Mouse (Mus musculus): ENCODE data around the gene Eif2b5.
A peak's percentile ranks its signal among the peaks of the same experiment; 100 is the strongest.
"Not testable (repeated sequence)": the region's sequence is repeated elsewhere in the genome, so short reads cannot be mapped to it uniquely, and the experiment has no call there.

The Eif2b5 gene

GRCm38 (mm10) chr16:20498677-20499475, at the start of gene Eif2b5:
TSS of gene Eif2b5 (plus strand) at chr16:20498817.
- DNase-seq (ENCODE audit: low spot score in 2 of 2): peak; percentile 95 to 96

GRCm38 (mm10) chr16:20451774-20452173, 46.8 kb upstream of the Eif2b5 start:
- no peak for DNase-seq (ENCODE audit: low spot score in 2 of 2)

- no peak for DNase-seq (ENCODE audit: low spot score in 2 of 2)
Measured at GRCm38 (mm10) chr16:20454155-20454654, 44.4 kb upstream of the Eif2b5 start.

DNA sequence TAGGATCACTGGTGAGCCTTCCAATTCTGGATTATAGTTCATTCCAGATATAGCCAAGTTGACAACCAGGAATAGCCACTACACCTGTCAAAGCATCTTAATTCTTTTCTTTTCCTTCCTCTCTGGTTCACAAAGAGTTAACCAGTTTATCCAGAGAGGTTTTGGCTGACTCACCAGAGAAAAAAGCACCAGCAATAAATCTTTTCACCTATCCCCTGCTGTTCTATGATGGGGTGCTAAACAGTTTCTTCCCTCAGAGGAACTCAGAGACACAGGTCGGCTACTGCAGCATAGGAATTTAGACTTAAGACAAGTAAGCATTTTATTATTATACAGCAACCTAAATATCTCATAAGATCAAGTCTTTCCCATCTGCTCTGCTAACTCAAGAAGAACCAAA, 42.5 kb upstream of the Eif2b5 start:
- DNase-seq (ENCODE audit: low spot score in 2 of 2): no peak

- DNase-seq (ENCODE audit: low spot score in 2 of 2): not testable (repeated sequence)
Measured at GRCm38 (mm10) chr16:20458736-20459135, 39.9 kb upstream of the Eif2b5 start.

DNA sequence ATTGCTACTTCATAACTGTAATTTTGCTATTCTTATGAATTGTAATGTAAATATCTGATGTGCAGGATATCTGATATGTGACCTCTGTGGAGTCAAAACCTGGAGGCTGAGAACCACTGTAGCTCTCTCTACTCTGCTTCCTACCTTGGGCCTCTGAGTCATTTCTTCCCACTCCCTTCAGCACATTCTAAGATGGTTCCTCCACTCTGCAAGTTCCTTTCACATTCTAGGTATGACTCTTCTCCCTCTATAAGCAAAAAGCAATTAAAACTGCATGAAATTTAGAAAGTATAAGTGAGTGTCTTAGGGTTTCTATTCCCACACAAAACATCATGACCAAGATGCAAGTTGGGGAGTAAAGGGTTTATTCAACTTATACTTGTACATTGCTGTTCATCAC, 33.9 kb upstream of the Eif2b5 start:
- DNase-seq (ENCODE audit: low spot score in 2 of 2): no peak

GRCm38 (mm10) chr16:20470981-20471380, 27.6 kb upstream of the Eif2b5 start:
- DNase-seq (ENCODE audit: low spot score in 2 of 2): no peak

DNA sequence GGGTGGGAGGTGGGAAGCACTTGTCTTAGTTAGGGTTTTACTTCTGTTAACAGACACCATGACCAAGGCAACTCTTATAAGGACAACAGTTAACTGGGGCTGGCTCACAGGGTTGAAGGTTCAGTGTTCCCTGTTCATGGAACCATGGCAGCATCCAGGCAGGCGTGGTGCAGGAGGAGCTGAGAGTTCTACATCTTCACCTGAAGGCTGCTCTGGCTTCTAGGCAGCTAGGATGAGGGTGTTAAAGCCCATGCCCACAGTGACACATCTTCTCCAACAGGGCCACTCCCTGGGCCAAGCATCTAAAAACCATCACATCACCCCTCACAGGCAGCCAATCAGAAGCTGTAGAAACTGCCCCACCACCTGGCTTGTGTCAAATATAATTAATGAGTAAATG, 26.9 kb upstream of the Eif2b5 start:
- no peak for DNase-seq (ENCODE audit: low spot score in 2 of 2)

- no peak for DNase-seq (ENCODE audit: low spot score in 2 of 2)
Measured at GRCm38 (mm10) chr16:20473748-20474147, 24.9 kb upstream of the Eif2b5 start.

DNA sequence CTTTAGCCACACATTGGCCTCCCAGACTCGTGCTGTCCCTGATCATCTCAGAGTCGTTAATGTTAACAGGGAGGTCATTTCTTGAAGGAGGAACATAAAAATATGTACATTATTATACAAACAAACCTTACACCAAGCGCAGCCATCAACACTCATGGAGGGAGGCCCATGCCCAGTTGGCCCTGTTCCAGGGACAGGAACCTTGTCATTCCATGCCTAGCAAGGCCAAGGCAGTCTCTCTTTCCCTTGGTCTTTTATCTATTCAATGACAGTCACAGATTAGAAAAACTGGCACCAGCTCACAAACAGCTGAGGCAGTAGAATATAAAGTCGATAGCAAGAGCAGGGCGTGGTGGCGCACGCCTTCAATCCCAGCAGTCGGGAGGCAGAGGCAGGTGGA, 24.4 kb upstream of the Eif2b5 start:
- DNase-seq (ENCODE audit: low spot score in 2 of 2): no peak

GRCm38 (mm10) chr16:20474786-20475185, 23.8 kb upstream of the Eif2b5 start:
- no peak for DNase-seq (ENCODE audit: low spot score in 2 of 2)

DNA sequence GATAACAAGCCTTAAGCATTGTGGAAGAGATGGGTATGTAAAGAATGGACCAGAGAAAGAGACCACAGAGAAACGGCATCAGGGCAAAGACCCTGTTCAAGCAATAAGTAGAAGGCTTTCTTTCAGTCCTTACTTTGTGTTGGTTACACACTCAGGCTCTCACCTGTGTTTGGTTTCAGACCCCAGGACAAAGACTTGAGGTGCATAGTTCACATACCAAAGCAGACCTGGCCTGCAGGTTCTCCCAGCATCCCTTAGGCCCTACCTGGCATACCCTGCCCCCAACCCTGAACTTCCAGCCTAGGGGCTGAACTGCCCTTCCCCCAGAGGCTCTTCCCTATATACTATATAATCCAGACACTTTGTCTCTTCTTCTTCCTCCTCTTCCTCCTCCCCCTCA, 23.3 kb upstream of the Eif2b5 start:
- no peak for DNase-seq (ENCODE audit: low spot score in 2 of 2)

DNA sequence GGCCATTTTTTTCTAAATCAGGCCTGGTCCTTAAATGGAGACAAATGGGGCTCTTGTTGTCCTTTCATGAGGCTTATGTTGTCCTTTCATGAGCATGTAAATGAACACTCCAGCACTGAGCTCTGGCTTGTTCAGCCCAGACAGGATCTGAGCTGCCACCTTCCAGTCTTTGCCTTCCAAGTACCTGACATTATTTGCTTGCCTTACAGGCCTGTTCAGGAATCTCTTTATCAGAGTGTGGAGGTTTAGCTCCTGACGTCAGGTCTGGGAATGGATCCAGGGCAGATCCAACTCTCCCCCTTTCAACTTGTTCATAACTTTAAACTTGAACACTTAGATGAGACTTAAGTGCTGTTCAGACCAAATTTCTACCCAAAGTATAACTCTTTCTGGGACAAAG, 21.8 kb upstream of the Eif2b5 start:
- DNase-seq (ENCODE audit: low spot score in 2 of 2): no peak

- no peak for DNase-seq (ENCODE audit: low spot score in 2 of 2)
Measured at GRCm38 (mm10) chr16:20477270-20477669, 21.3 kb upstream of the Eif2b5 start.

- no peak for DNase-seq (ENCODE audit: low spot score in 2 of 2)
Measured at GRCm38 (mm10) chr16:20478504-20478903, 20.1 kb upstream of the Eif2b5 start.

DNA sequence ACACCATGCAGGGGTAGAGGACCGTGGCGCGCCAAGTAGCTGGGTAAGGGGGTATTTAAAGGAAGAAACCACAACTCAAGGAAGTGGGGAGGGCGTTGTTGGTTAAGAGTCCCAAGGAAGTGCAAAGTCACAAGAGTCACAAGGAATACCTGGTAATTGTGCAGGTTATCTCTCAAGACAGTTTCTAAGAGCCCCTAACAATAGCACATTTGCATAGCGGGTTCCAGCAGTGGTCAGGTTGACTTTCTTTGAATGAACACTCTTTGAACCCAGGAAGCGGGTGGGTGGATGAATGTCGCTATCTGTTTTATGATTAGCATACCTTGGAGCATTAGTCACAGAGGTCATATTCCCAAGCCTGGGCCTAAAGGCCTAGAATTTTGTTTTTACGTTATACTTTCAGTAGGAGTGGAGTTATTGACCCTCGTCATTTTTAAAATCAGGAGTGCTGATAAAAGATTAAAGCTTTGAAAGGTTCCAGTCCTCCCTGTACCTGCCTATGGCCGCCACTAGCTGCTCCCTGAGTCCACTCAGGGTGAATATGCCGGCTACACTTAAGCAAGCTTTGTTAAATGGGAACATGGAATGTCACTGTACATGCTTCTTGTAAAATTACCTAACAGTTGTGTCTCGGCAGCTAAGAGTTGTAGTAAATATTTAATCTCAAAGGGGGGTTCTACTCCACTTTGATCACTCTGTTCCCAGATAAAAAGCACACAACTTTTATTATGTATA, 19.4 kb upstream of the Eif2b5 start:
- not testable (repeated sequence) for DNase-seq (ENCODE audit: low spot score in 2 of 2)

DNA sequence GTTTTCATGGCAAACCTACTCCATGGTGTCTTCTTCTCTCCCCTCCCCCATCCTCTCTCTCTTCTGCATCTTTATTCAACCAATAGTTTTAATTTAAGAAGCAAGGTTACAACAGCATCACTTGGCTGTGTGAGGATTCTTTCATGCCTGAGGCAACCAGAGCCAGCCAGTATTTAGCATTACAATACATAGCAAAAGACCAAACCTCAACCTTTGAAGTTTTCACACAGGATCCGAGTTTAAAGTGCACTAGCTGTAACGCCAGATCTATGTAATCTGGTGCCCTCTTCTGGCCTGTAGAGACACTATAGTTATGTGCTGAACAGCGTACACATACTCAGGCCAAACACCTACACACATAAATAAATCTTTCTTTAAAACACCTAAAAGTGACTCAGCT, 18.5 kb upstream of the Eif2b5 start:
- no peak for DNase-seq (ENCODE audit: low spot score in 2 of 2)

GRCm38 (mm10) chr16:20481746-20482145, 16.9 kb upstream of the Eif2b5 start:
- no peak for DNase-seq (ENCODE audit: low spot score in 2 of 2)

DNA sequence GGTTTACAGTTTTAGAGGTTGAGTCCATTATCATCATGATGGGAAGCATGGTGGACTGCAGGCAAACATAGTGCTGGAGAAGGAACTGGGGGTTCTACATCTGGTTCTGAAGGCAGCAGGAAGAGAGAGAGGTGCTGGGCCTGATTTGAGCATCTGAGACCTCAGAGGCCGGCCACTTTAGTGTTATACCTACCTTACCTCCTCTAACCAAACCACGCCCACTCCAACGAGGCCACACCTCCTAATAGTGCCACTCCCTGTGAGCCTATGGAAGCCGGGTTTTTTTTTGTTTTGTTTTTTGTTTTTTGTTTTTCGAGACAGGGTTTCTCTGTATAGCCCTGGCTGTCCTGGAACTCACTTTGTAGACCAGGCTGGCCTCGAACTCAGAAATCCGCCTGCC, 14.9 kb upstream of the Eif2b5 start:
- DNase-seq (ENCODE audit: low spot score in 2 of 2): not testable (repeated sequence)

- DNase-seq (ENCODE audit: low spot score in 2 of 2): no peak
Measured at GRCm38 (mm10) chr16:20485061-20485460, 13.6 kb upstream of the Eif2b5 start.

GRCm38 (mm10) chr16:20486048-20486447, 12.6 kb upstream of the Eif2b5 start:
- no peak for DNase-seq (ENCODE audit: low spot score in 2 of 2)

DNA sequence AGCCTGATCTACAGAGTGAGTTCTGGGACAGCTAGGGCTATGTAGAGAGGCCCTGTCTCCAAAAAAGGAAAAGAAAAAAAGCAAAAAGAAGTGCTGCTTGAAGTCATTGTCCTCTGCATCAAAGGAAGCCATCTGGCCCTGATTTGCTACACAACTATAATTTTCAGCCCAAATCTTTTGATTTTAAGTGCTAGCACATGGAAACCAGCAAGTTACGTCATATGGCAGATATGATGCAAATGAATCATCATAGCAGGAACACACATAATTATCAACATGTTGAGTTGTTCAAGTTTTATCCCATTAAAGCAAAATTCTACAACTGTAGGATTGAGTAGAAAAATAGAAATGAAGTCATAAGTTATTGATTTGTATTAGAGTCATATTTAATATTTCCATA, 10.5 kb upstream of the Eif2b5 start:
- no peak for DNase-seq (ENCODE audit: low spot score in 2 of 2)

GRCm38 (mm10) chr16:20488751-20489150, 9.9 kb upstream of the Eif2b5 start:
- DNase-seq (ENCODE audit: low spot score in 2 of 2): not testable (repeated sequence)
